Mouse (Mus musculus): ENCODE measurements around the gene Mta1.

DNA sequence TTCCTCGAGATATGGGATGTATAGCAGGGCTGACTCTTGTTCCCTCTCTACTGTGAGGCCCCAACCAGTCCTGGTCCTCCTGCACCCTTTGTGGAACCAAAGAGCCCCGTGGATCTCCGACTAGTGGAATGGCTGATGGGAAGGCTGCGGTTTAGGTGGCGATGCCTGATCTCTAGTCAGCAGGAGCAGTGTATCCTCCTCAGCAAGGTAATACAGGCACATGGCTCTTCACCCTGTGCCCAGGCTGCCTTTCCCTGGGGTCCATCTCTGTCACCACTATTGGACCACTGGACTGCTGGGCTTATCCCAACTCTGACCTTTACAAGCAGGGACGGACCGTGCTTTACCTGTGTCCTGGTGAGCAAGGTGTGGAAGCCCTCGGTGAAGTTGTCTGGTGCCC, 59.4 kb downstream of the Mta1 start:
- TF ChIP-seq CTCF (IDR thresholded peaks at IDR 0.05; ENCODE audit: extremely low read depth, insufficient read length, insufficient replicate concordance, low read depth, low read length), result no peak
- TF ChIP-seq POLR2A (IDR thresholded peaks at IDR 0.05; ENCODE audit: low read depth, low read length), result no peak

All from small intestine, adult 2 months (tissue).